Mouse (Mus musculus): ENCODE measurements around the gene Bmp8b. TPM values are rescaled to one million over a fixed set of nuclear protein-coding genes. Genes with fewer than 3 reads are reported as not detected.

The Bmp8b gene
- polyA plus RNA-seq (2014; fragmentation: Illumina TruSeq; extraction: RNeasy Lipid Tissue Mini Kit (QIAGEN cat#74804); ENCODE audit: low read depth, low replicate concordance) = 4.5 TPM

DNA sequence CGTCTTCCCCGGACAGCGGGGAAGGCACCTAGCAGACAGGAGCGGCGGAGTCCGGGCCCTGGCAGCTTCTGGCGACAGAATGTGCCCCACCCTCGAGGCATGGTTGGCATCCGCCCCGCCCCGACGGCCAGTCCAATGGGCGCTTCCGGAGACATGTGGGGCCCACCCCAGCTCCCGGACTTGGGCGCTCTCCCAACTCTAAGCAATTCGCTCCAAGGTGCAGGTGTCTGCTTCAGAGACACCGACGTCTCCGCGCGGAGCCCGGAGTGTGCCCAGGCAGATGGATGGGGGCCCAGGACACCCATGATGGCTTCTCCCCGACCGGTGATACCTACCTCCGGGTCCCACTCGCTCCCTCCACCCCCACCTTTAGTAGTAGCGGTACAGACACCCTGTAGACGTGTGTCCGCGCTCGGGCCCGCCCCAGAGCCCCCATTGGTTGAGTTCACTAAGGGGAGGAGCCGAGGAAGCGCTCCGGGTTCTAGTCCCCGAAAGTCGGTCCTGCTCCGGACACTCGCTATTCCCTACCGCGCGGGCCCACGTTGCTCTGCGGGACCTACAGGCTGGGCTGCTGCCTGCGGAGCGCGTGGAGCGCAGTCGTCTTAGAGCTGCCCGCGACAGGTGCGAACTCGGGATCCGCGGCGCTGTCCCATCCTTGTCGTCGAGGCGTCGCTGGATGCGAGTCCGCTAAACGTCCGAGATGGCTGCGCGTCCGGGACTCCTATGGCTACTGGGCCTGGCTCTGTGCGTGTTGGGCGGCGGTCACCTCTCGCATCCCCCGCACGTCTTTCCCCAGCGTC, at the start of gene Bmp8b:
TSS of gene Bmp8b (plus strand) at position 515 of the 800 bp plus-strand sequence.

DNA sequence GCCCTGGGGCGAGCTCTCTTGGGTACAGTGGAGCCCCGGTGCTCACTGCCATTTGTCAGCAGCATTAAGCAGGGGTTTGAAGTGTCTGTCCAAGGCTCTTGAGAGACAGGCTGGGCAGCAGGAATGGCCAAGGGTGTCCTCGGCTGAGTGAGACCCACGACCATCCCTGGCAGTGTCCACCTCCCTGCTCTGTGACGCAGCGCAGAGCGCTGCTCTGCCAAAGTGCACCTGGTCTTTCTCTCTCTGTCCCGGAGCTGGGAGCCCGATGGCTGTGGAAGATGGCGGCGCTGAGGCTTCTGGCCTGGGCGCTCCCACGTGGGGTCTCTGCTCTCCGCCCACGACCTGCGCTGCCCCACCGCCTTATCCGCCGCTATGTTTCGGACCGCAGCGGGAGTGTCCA, 11.0 kb downstream of the Bmp8b start, which contains the start of gene Oxct2b:
TSS of gene Oxct2b (plus strand) at position 256 of the 400 bp plus-strand sequence.

DNA sequence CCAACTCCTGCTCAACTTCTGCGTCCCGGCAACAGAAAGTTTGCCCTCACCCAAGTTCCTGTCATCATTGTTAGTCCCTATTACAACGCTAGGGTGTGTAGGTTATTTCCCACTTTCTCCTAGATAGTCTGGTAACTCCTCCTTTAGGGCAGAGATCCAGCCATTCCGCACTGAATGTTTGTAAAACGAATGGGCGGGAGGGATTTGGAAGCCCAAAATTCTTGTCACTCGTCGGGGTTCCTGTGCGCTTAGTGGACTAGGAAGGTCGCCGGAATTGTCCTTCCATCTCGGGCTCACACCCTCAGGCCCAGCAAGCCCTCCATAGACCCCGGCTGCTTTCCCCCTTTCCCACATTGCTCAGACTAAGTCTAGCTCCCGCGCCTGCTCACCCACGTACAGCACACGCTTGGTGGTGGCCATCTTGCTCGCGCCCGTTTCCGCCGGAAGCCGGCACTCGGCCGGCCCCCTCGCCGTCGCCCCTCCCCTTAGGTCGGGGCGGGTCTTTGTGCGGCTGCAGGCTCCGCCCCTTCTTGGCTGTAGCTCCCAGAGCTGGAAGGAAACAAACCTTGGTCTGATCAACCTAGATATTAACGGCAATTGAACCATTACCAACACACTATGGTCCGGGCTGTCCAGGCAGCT, 34.7 kb downstream of the Bmp8b start, which contains the start of gene Ppie:
TSS of gene Ppie (minus strand) at position 439 of the 642 bp plus-strand sequence.

Other genes with a start within 250 kb of the Bmp8b start
- gene Cap1, start 219.1 kb upstream of the Bmp8b start, polyA plus RNA-seq (2014; fragmentation: Illumina TruSeq; extraction: RNeasy Lipid Tissue Mini Kit (QIAGEN cat#74804); ENCODE audit: low read depth, low replicate concordance) = 114 TPM
- gene Mfsd2a, start 144.0 kb upstream of the Bmp8b start, polyA plus RNA-seq (2014; fragmentation: Illumina TruSeq; extraction: RNeasy Lipid Tissue Mini Kit (QIAGEN cat#74804); ENCODE audit: low read depth, low replicate concordance) = not detected
- 3.4 TPM for gene Mycl, start 109.5 kb upstream of the Bmp8b start, polyA plus RNA-seq (2014; fragmentation: Illumina TruSeq; extraction: RNeasy Lipid Tissue Mini Kit (QIAGEN cat#74804); ENCODE audit: low read depth, low replicate concordance)
- gene Trit1, start 88.6 kb upstream of the Bmp8b start, polyA plus RNA-seq (2014; fragmentation: Illumina TruSeq; extraction: RNeasy Lipid Tissue Mini Kit (QIAGEN cat#74804); ENCODE audit: low read depth, low replicate concordance) = 14.5 TPM
- not detected for gene Oxct2b, start 11.1 kb downstream of the Bmp8b start, polyA plus RNA-seq (2014; fragmentation: Illumina TruSeq; extraction: RNeasy Lipid Tissue Mini Kit (QIAGEN cat#74804); ENCODE audit: low read depth, low replicate concordance)
- gene Ppie, start 34.8 kb downstream of the Bmp8b start, polyA plus RNA-seq (2014; fragmentation: Illumina TruSeq; extraction: RNeasy Lipid Tissue Mini Kit (QIAGEN cat#74804); ENCODE audit: low read depth, low replicate concordance) = 17.3 TPM
- 1.1 TPM for gene Hpcal4, start 78.1 kb downstream of the Bmp8b start, polyA plus RNA-seq (2014; fragmentation: Illumina TruSeq; extraction: RNeasy Lipid Tissue Mini Kit (QIAGEN cat#74804); ENCODE audit: low read depth, low replicate concordance)
- gene Nt5c1a, start 96.3 kb downstream of the Bmp8b start, polyA plus RNA-seq (2014; fragmentation: Illumina TruSeq; extraction: RNeasy Lipid Tissue Mini Kit (QIAGEN cat#74804); ENCODE audit: low read depth, low replicate concordance) = not detected
- 1.1 TPM for gene Heyl, start 128.4 kb downstream of the Bmp8b start, polyA plus RNA-seq (2014; fragmentation: Illumina TruSeq; extraction: RNeasy Lipid Tissue Mini Kit (QIAGEN cat#74804); ENCODE audit: low read depth, low replicate concordance)
- gene Pabpc4, start 157.2 kb downstream of the Bmp8b start, polyA plus RNA-seq (2014; fragmentation: Illumina TruSeq; extraction: RNeasy Lipid Tissue Mini Kit (QIAGEN cat#74804); ENCODE audit: low read depth, low replicate concordance) = 38.2 TPM
- gene Oxct2a, start 218.5 kb downstream of the Bmp8b start, polyA plus RNA-seq (2014; fragmentation: Illumina TruSeq; extraction: RNeasy Lipid Tissue Mini Kit (QIAGEN cat#74804); ENCODE audit: low read depth, low replicate concordance) = not detected
- gene Bmp8a, start 238.1 kb downstream of the Bmp8b start, polyA plus RNA-seq (2014; fragmentation: Illumina TruSeq; extraction: RNeasy Lipid Tissue Mini Kit (QIAGEN cat#74804); ENCODE audit: low read depth, low replicate concordance) = 3.4 TPM